Mouse (Mus musculus): ENCODE measurements at regions not wholly inside any gene's neighbourhood (a gene's known extent, or its start where the extent isn't known, plus 50 kb on each side); places are given as distances from the start of the nearest gene placed in this dataset.

GRCm38 (mm10) chr5:111577441-111577840 is 156.3 kb upstream of the Gm26897 start:
- H3K4me3 ChIP-seq, result no peak overlapping the region
- WGBS, result 11% methylated on average over 5 of the region's 5 CpGs
- peaks cover 55% of the 10 kb centered on the region for H3K4me1 ChIP-seq (replicated peaks)
- no peaks in the 10 kb centered on the region for H3K36me3 ChIP-seq
- H3K4me2 ChIP-seq, result no peak overlapping the region
- H3K27me3 ChIP-seq, result peaks cover 45% of the 10 kb centered on the region
- no peak for ATAC-seq (replicated peaks; ENCODE audit: insufficient number of reproducible peaks, insufficient read depth, low FRiP score, low read depth)
- H3K9me3 ChIP-seq (replicated peaks), result no peaks in the 10 kb centered on the region
- H3K27ac ChIP-seq, result peak overlapping the region; percentile 61
- no peak overlapping the region for H3K9ac ChIP-seq

- WGBS, result 56% methylated on average over 5 of the region's 5 CpGs
- ATAC-seq (replicated peaks; ENCODE audit: insufficient number of reproducible peaks, insufficient read depth, low FRiP score, low read depth), result no peak
- Histone ChIP-seq H3K4me2 (no peak overlapping the region), H3K4me3 (no peak overlapping the region), H3K9me3 (replicated peaks) (no peaks in the 10 kb centered on the region), H3K27me3 (peaks cover 45% of the 10 kb centered on the region), H3K9ac (no peak overlapping the region), H3K4me1 (replicated peaks) (peaks cover 54% of the 10 kb centered on the region), H3K27ac (peak overlapping the region; percentile 61; the same call in 1 of the 2 replicates), H3K36me3 (no peaks in the 10 kb centered on the region)
These were observed 155.6 kb upstream of the Gm26897 start for GRCm38 (mm10) chr5:111578088-111578487.

GRCm38 (mm10) chr5:111578977-111579727 is 154.6 kb upstream of the Gm26897 start:
- Histone ChIP-seq H3K9ac (peak overlapping the region; percentile 14; the same call in 1 of the 2 replicates), H3K27ac (0 out of 2 replicates have a peak overlapping the region, but pooled peaks have one; percentile 61), H3K4me2 (no peak overlapping the region), H3K9me3 (replicated peaks) (no peaks in the 10 kb centered on the region), H3K27me3 (peaks cover 47% of the 10 kb centered on the region), H3K4me1 (replicated peaks) (peaks cover 45% of the 10 kb centered on the region), H3K36me3 (no peaks in the 10 kb centered on the region), H3K4me3 (no peak overlapping the region)
- 27% methylated on average over 12 of the region's 12 CpGs for WGBS
- ATAC-seq (replicated peaks; ENCODE audit: insufficient number of reproducible peaks, insufficient read depth, low FRiP score, low read depth), result no peak

GRCm38 (mm10) chr5:111580870-111581771 is 152.6 kb upstream of the Gm26897 start:
- H3K4me2 ChIP-seq, result peak overlapping the region; percentile 53
- H3K36me3 ChIP-seq, result no peaks in the 10 kb centered on the region
- peak overlapping the region; percentile 26 for H3K4me3 ChIP-seq
- peaks cover 60% of the 10 kb centered on the region for H3K27me3 ChIP-seq
- ATAC-seq (replicated peaks; ENCODE audit: insufficient number of reproducible peaks, insufficient read depth, low FRiP score, low read depth), result no peak
- H3K27ac ChIP-seq, result no peak overlapping the region
- 12% methylated on average over 31 of the region's 31 CpGs for WGBS
- H3K9ac ChIP-seq, result no peak overlapping the region
- no peaks in the 10 kb centered on the region for H3K9me3 ChIP-seq (replicated peaks)
- H3K4me1 ChIP-seq (replicated peaks), result peaks cover 40% of the 10 kb centered on the region

DNA sequence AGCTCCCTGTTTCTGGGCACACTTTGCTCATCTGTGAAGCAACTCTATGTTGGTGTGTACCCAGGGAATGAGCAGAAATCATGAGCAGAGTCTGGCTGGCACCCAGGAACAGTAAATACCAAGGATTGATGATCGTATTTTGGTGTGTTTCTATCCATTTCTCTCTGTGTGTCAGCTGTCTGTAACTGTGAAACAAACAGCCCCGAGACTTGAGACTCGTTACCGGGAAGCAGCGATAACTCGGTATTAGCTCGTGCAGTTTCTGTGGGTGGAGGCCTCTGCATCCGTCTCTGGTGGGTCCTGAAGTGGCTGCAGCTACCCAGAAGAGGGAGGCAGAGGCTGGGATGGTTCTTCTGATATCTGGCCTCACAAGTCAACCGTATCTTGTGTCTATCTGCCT is 151.7 kb upstream of the Gm26897 start:
- Histone ChIP-seq H3K4me1 (replicated peaks) (peaks cover 38% of the 10 kb centered on the region), H3K4me3 (no peak overlapping the region), H3K9me3 (replicated peaks) (no peaks in the 10 kb centered on the region), H3K4me2 (peak overlapping the region; percentile 53; the same call in 1 of the 2 replicates), H3K27me3 (peaks cover 67% of the 10 kb centered on the region), H3K9ac (no peak overlapping the region), H3K36me3 (no peaks in the 10 kb centered on the region), H3K27ac (no peak overlapping the region)
- ATAC-seq (replicated peaks; ENCODE audit: insufficient number of reproducible peaks, insufficient read depth, low FRiP score, low read depth), result no peak
- WGBS, result 51% methylated on average over 9 of the region's 9 CpGs

DNA sequence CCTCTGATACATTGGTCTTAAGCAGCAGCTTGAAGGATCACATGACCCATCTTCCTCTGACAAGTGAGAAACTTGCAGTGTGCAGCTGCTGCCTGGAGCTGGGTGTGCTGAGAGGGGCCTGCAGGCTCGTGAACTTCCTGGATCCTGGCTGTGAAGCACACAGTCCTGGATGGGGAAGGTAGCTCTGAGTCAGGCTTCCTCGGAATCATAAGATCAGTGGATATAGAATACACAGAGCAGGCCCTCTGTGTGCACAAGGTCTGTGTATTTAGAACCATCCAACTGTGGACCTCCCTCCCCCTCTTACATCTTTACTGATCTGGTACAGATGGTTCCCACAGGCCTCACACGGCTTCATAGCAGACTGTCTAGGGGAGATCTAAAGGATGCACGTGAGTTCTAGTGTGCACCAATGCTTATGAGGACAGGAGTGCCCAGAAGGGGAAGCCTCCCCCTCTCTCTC is 143.1 kb upstream of the Gm26897 start:
- Histone ChIP-seq H3K4me2 (no peak overlapping the region), H3K4me1 (replicated peaks) (no peaks in the 10 kb centered on the region; the same call in 1 of the 2 replicates), H3K9me3 (replicated peaks) (no peaks in the 10 kb centered on the region), H3K27me3 (peaks cover 42% of the 10 kb centered on the region), H3K9ac (no peak overlapping the region), H3K4me3 (no peak overlapping the region), H3K36me3 (no peaks in the 10 kb centered on the region), H3K27ac (no peak overlapping the region)
- ATAC-seq (replicated peaks; ENCODE audit: insufficient number of reproducible peaks, insufficient read depth, low FRiP score, low read depth), result 0 out of 2 replicates have a peak, but pooled peaks have one; percentile 22
- 22% methylated on average over 4 of the region's 4 CpGs for WGBS

DNA sequence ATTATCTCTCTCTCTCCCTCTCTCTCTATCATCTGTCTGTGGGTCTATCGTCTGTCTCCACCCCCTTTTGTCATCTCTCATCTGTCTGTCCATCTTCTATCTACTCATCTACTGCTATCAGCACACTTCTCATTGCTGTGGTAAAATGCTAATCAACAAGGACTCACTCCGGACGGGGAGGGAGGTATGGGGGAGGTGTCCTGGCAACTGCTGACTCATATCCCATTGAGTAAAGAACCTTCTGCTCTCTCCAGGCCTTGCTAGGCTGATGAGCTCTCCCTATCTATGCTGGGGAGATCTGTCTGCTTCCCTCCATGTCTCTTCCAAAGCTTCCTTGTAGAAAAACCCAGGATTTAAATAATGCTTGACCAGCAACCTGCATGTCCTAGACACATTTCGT is 140.9 kb upstream of the Gm26897 start:
- Histone ChIP-seq H3K4me2 (no peak overlapping the region), H3K9me3 (replicated peaks) (no peaks in the 10 kb centered on the region), H3K4me1 (replicated peaks) (no peaks in the 10 kb centered on the region; the same call in 1 of the 2 replicates), H3K4me3 (no peak overlapping the region), H3K9ac (no peak overlapping the region), H3K27me3 (peaks cover 31% of the 10 kb centered on the region), H3K27ac (no peak overlapping the region), H3K36me3 (no peaks in the 10 kb centered on the region)
- 55% methylated on average over 4 of the region's 4 CpGs for WGBS
- no peak for ATAC-seq (replicated peaks; ENCODE audit: insufficient number of reproducible peaks, insufficient read depth, low FRiP score, low read depth)

DNA sequence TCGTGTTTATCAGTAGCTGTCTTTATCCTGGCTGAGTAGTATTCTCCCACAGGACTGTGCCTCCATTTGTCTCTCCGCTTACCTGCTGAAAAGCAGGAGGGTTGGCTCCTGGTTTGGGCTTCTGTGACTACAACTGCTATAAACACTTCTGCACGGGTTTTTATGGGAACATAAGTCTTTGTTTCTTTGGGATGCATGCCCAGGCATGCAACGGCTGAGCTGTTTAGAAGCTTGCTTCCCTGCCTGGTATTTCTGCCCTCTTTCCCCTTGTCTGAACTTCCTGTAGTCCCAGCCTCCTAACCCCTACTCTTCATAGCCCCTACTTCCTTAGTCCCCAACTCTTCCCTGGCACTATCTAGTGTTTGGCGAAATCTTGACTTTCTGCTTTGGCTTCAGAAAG is 139.6 kb upstream of the Gm26897 start:
- Histone ChIP-seq H3K9ac (no peak overlapping the region), H3K4me2 (no peak overlapping the region), H3K27ac (no peak overlapping the region), H3K9me3 (replicated peaks) (no peaks in the 10 kb centered on the region), H3K36me3 (no peaks in the 10 kb centered on the region), H3K4me3 (no peak overlapping the region), H3K4me1 (replicated peaks) (no peaks in the 10 kb centered on the region; the same call in 1 of the 2 replicates), H3K27me3 (peaks cover 31% of the 10 kb centered on the region)
- WGBS, result 64% methylated on average over 5 of the region's 5 CpGs
- no peak for ATAC-seq (replicated peaks; ENCODE audit: insufficient number of reproducible peaks, insufficient read depth, low FRiP score, low read depth)

DNA sequence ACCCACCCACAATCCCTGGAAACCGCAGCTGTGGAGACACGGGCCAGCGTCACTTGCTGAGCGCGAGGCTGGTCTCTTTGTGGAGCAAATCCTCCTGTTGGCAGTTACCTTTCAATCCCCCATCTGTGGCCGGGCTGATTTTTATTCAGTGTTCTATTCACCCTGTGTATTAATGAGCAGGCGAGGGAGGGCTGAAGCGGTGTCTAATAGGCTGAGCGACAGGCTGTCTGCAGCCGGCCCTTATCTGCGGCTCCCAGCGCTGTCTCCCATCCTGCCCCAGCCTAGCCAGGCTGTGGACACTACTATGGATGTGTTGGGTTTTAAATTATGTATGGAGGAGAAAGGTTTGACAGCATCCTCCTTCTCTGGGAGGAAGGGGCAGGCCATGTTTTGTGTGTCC is 138.3 kb upstream of the Gm26897 start:
- 46% methylated on average over 12 of the region's 12 CpGs for WGBS
- Histone ChIP-seq H3K27me3 (peaks cover 37% of the 10 kb centered on the region), H3K4me3 (no peak overlapping the region), H3K27ac (no peak overlapping the region), H3K9me3 (replicated peaks) (no peaks in the 10 kb centered on the region), H3K4me1 (replicated peaks) (no peaks in the 10 kb centered on the region; the same call in 1 of the 2 replicates), H3K9ac (no peak overlapping the region), H3K36me3 (no peaks in the 10 kb centered on the region), H3K4me2 (no peak overlapping the region)
- no peak for ATAC-seq (replicated peaks; ENCODE audit: insufficient number of reproducible peaks, insufficient read depth, low FRiP score, low read depth)

DNA sequence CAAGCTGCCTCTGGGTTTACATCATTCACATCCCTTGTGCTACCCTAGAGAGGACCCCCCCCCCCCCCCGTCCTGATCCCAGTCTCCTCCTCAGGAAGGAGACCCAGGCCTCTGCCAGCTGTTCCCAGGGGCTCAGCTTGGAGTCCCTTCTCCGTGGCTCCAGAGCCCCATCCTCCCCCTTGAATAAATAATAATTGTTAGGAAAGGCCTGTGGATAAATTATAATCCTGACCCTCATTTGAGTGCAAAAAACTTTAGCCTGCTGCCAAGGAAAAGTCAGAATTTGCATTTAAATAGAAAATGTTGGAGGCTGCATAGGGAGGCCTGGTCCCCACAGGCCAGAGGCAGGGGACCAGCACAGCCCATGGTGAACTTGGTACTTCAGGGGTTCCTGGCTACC is 136.0 kb upstream of the Gm26897 start:
- H3K27me3 ChIP-seq, result peaks cover 37% of the 10 kb centered on the region
- H3K27ac ChIP-seq, result no peak overlapping the region
- no peak overlapping the region for H3K4me3 ChIP-seq
- no peaks in the 10 kb centered on the region for H3K9me3 ChIP-seq (replicated peaks)
- ATAC-seq (replicated peaks; ENCODE audit: insufficient number of reproducible peaks, insufficient read depth, low FRiP score, low read depth), result no peak
- no peak overlapping the region for H3K4me2 ChIP-seq
- H3K36me3 ChIP-seq, result no peaks in the 10 kb centered on the region
- no peak overlapping the region for H3K9ac ChIP-seq
- H3K4me1 ChIP-seq (replicated peaks), result peaks cover 9% of the 10 kb centered on the region; the same call in 1 of the 2 replicates
- 58% methylated on average over 2 of the region's 2 CpGs for WGBS

Data from heart, embryonic 15.5 days (tissue).